Mouse (Mus musculus): Measurements from ENCODE around the gene Lrrc27.

DNA sequence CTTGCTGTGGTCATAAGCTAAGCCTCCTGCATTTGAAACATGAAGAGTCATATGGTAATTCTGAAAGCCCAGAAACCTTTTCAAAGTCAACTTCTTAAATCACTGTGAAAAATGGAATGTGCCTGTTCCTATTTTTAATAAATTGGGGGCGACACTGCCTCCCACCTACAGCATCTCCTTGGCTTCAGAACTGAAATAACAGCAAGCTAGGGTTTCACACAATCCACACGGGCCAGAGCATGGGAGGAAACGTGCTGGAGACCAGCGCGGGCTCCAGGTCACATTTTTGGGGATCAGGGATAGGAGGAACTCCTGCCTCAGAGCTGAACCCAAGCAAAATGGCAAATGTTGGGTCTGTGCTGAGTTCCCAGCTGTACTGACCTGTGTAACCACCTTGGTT, 33.5 kb upstream of the Lrrc27 start:
- no peak for TF ChIP-seq POLR2A (IDR thresholded peaks at IDR 0.05; ENCODE audit: control insufficient read depth, low read depth, low read length)
- TF ChIP-seq CTCF (IDR thresholded peaks at IDR 0.05; ENCODE audit: control insufficient read depth, insufficient read depth, insufficient replicate concordance, low read depth, low read length) = no peak
